Mouse (Mus musculus): ENCODE measurements around the gene Acoxl.

GRCm38 (mm10) chr2:128087798-128088545 is 249.3 kb downstream of the Acoxl start:
- no peak for TF ChIP-seq CTCF (IDR thresholded peaks at IDR 0.05; ENCODE audit: borderline replicate concordance, insufficient read depth, low read depth, low read length)
- TF ChIP-seq POLR2A (IDR thresholded peaks at IDR 0.05; ENCODE audit: borderline replicate concordance, insufficient read depth, low read length): no peak
